Mouse (Mus musculus) limb, embryonic 14.5 days (tissue): ENCODE results near the gene Gins2. TPM values are rescaled to one million over a fixed set of nuclear protein-coding genes. Genes with fewer than 3 reads are reported as not detected.

Experiments used
- ATAC-seq: fragments of 200-750 bp; cut with Nextera tagmentation; 2 replicates; pipeline ENCODE4 v1.8.0; 2017; ENCODE audit warnings: low read depth, moderate number of reproducible peaks, moderate TSS enrichment; ENCODE audit not compliant: low FRiP score
- DNase-seq: peaks from one replicate; pipeline ENCODE4 v3.0.0-alpha.2; 2015; ENCODE audit warnings: low spot score
- H3K27ac ChIP-seq: fragments of 300-500 bp; sonication (generic); replicated peaks from 2 replicates; pipeline ENCODE4 v1.5.1; 2014; ENCODE audit warnings: low read depth, mild to moderate bottlenecking, low read length, moderate library complexity, mixed read lengths
- H3K27me3 ChIP-seq: fragments of 300-500 bp; sonication (generic); 2 replicates; pipeline ENCODE4 v1.6.1; 2014; ENCODE audit warnings: low read length, mixed read lengths; ENCODE audit not compliant: control insufficient read depth, insufficient read depth
- H3K36me3 ChIP-seq: fragments of 300-500 bp; sonication (generic); 2 replicates; pipeline ENCODE4 v1.6.1; 2014; ENCODE audit warnings: mild to moderate bottlenecking, low read length, moderate library complexity, mixed read lengths; ENCODE audit not compliant: control insufficient read depth, insufficient read depth
- H3K4me1 ChIP-seq: fragments of 300-500 bp; sonication (generic); 2 replicates; pipeline ENCODE4 v1.6.1; 2014; ENCODE audit warnings: antibody characterized with exemption, low read length, mixed read lengths; ENCODE audit not compliant: control insufficient read depth, insufficient read depth
- H3K4me2 ChIP-seq: fragments of 300-500 bp; sonication (generic); replicated peaks from 2 replicates; pipeline ENCODE4 v1.6.1; 2014; ENCODE audit warnings: low read depth, mild to moderate bottlenecking, low read length, moderate library complexity; ENCODE audit not compliant: severe bottlenecking
- H3K4me3 ChIP-seq: fragments of 300-500 bp; sonication (generic); replicated peaks from 2 replicates; pipeline ENCODE4 v1.5.1; 2014; ENCODE audit warnings: low read length
- H3K9ac ChIP-seq: fragments of 300-500 bp; sonication (generic); 2 replicates; pipeline ENCODE4 v1.6.1; 2014; ENCODE audit warnings: mild to moderate bottlenecking, low read depth, low read length, moderate library complexity; ENCODE audit not compliant: severe bottlenecking
- H3K9me3 ChIP-seq: fragments of 300-500 bp; sonication (generic); 2 replicates; pipeline ENCODE4 v1.6.1; 2016; ENCODE audit warnings: low read length; ENCODE audit not compliant: control insufficient read depth
- POLR2A ChIP-seq: fragments of 200-500 bp; IDR thresholded peaks from 2 replicates; pipeline ENCODE4 v1.8.0; 2012; ENCODE audit warnings: inconsistent platforms, mild to moderate bottlenecking, moderate library complexity, borderline replicate concordance; ENCODE audit not compliant: insufficient read depth, insufficient read length; ENCODE audit errors: extremely low read depth
- WGBS: fragments of 180-500 bp; shearing (Covaris S2); extraction: QIAGEN DNeasy Blood & Tissue Kit; methylation state at CpG from one replicate; pipeline ENCODE4 v1.1.7; 2014; 5-methylcytosine and 5-hydroxymethylcytosine counted together
- polyA plus RNA-seq, 2 experiments: library from polyadenylated mRNA; depleted of rRNA in 1 of 2; stranded (reverse) in 1 of 2; unstranded in 1 of 2; fragments of >200 nt; fragmentation: Nextera tagmentation in 1 of 2; extraction: Ambion mirVana in 1 of 2; gene quantifications; 2 replicates each; pipeline versions ENCODE4 v1.2.1 to v1.2.3; 2012 to 2014

Gene Gins2
- polyA plus RNA-seq (2012; rRNA removed) (72.3 and 97.9 TPM in 2 replicates), polyA plus RNA-seq (2014; fragmentation: Nextera tagmentation; extraction: Ambion mirVana) (92.4 and 107 TPM in 2 replicates)

DNA sequence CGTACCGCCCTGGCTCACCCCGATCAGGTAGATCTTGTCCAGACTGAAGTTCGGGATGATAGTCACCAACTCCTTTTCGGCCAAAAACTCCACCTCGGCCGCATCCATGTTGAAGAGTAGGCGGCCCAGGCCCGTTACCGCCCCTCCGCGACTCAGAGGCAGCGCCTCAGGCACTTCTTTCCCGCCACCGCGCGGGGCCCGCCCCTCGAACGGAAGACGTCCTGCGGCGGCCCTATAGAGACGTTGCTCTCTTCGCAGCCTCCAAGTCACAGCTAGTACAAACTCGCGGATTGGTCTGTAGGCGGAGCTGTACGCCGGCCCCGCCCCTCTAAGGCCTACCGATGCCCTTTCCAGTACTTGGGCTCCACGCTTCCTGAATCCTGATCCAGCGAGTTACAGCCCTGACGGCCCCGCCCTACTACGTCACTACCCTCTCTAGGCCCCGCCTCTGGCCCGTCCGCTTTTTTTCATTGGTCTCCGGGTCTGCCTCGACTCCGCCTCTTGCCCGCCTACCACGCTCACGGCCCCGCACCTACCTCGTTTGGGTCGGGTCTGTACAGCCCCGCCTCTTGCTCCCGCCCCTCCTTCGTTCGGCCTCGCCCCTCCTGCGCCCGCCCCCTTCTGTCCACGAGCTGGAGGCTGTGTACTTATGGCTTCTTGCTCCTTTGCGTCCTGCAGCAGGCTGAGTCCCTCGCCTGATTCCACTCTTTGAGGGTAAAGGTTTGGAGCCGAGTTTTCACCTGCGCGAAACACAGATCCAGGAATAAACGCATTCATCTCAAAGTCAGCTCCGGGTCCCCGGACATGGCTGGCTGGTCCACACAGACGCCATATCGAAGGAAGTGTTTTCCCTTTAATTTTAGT lies at the start of gene Gins2:
Gene Gins2, minus strand, starts transcription at position 397 of the 864 bp plus-strand sequence.
- ATAC-seq (peak; percentile 99), DNase-seq (peak; percentile 100)
- peaks cover 14% of the 10 kb centered on the region for H3K36me3 ChIP-seq
- H3K4me3 ChIP-seq: peak within 1 kb of the TSS; percentile 70
- no peaks in the 10 kb centered on the region for H3K27me3 ChIP-seq
- H3K4me2 ChIP-seq: peak within 1 kb of the TSS; percentile 80
- H3K9me3 ChIP-seq: no peaks in the 10 kb centered on the region
- WGBS: 1% methylated on average over 65 of the region's 67 CpGs
- peak within 1 kb of the TSS; percentile 76 for H3K27ac ChIP-seq
- H3K4me1 ChIP-seq: peaks cover 5% of the 10 kb centered on the region
- TF ChIP-seq POLR2A: peak; percentile 60; the same call in 1 of the 2 replicates
- peak within 1 kb of the TSS; percentile 81 for H3K9ac ChIP-seq

DNA sequence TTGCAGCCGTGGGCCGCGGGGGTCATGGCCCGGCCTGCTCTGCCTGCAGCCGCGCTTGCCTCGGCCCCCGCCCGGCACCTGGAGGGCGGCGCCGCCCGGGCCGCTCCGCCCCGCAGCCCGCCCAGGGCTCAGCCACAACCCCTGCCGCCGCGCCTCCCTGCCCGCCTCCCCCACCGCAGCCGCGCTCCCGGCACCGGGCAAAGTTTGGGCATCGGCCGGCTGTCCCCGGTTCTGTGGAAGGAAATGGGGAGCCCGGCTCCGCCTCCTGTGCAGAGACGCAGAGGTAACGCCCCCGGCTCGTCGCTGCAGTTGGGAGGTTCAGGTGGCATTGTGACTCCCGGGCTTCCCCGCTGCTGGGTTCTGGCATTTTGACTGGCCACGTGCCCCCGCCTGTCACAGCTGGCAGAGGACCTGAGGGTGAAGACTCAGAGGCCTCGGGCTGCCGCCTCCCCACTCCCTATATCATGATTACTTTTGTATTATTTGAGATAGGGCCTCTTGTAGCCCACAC lies 45.3 kb upstream of the Gins2 start:
- DNase-seq (no peak), ATAC-seq (peak; percentile 54; the same call in 1 of the 2 replicates)
- under 1% methylated on average over 31 of the region's 42 CpGs for WGBS
- Histone ChIP-seq H3K4me2 (peak overlapping the region; percentile 100), H3K4me3 (peak overlapping the region; percentile 68), H3K9ac (peak overlapping the region; percentile 66), H3K36me3 (no peaks in the 10 kb centered on the region), H3K9me3 (no peaks in the 10 kb centered on the region), H3K4me1 (peaks cover 13% of the 10 kb centered on the region), H3K27me3 (0 out of 2 replicates have a peak, but pooled peaks cover 13% of the 10 kb centered on the region), H3K27ac (no peak overlapping the region)
- TF ChIP-seq POLR2A: no peak

DNA sequence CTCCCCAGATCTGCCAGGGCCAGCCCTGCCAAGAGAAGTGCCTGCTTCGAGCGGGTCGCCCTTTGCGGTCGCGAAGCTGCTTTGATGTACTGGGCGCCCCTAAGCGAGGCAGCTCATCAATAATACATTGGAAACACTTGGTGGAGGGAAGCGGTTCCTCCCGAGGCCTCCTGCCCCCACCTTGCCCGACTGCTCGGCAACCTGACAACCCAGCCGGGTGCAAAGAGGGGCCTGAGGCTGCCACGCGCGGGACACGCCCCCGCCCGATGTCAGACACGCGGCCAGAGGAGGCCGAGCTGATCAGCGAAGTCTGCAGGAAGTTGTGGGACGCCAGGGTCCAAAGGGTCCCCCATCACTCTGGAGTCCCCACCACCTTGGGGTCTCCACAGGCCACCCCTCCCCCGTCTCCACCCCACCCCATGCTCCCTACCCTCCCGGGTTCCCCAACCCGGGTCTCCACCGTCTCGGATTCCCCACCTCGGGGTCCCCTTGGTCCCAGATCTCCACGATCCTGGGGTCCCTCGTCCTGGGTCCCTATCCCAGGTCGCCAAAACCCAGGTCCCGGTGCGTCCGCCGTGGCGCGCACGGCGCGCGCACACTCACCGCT lies 44.7 kb upstream of the Gins2 start:
- peak overlapping the region; percentile 66 for H3K9ac ChIP-seq
- H3K4me3 ChIP-seq: peak overlapping the region; percentile 68
- TF ChIP-seq POLR2A: no peak
- 1% methylated on average over 34 of the region's 44 CpGs for WGBS
- peak; percentile 10; the same call in 1 of the 2 replicates for ATAC-seq
- peaks cover 13% of the 10 kb centered on the region for H3K4me1 ChIP-seq
- no peaks in the 10 kb centered on the region for H3K9me3 ChIP-seq
- no peaks in the 10 kb centered on the region for H3K36me3 ChIP-seq
- DNase-seq: no peak
- no peak overlapping the region for H3K27ac ChIP-seq
- peak overlapping the region; percentile 100 for H3K4me2 ChIP-seq
- H3K27me3 ChIP-seq: 0 out of 2 replicates have a peak, but pooled peaks cover 13% of the 10 kb centered on the region

DNA sequence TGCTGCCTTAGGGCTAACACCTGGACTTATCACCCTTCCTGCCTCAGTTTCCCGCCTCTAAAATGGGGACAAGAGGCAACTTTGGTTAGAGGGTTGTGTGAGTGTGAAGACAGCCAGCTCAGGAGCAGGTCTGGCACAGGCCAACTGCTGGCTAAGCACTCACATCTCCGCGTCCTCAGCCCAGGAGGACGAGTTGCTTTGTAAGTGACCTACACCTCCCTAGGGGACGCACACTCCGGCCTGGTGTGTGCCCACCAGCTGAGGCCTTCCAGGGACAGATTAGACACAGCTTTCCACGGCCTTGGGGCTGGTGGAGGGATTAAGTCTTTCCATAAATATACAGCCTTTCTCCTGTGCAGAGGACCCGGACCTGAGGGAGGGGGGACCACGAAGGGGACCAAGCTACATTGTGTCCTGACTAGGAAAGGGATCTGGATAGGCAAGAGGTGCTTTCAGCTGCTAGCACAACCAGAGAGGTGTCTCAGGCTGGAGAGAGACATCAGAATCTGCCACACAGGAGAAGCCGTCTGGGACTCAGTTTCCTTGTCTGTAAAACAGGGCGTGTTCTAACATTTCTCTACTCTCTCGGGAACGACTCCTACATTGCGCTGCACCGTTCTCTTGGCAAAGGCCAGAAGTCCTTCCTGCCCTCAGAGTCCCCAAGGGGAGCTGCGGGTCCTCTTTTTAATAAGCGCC lies 44.0 kb upstream of the Gins2 start:
- peak overlapping the region; percentile 100 for H3K4me2 ChIP-seq
- no peak overlapping the region for H3K27ac ChIP-seq
- peak overlapping the region; percentile 68 for H3K4me3 ChIP-seq
- WGBS: 29% methylated on average over 17 of the region's 17 CpGs
- H3K36me3 ChIP-seq: no peaks in the 10 kb centered on the region
- H3K9me3 ChIP-seq: no peaks in the 10 kb centered on the region
- no peak for TF ChIP-seq POLR2A
- H3K9ac ChIP-seq: 0 out of 2 replicates have a peak overlapping the region, but pooled peaks have one; percentile 66
- H3K27me3 ChIP-seq: 0 out of 2 replicates have a peak, but pooled peaks cover 13% of the 10 kb centered on the region
- DNase-seq: no peak
- no peak for ATAC-seq
- H3K4me1 ChIP-seq: peaks cover 13% of the 10 kb centered on the region
